Mouse (Mus musculus) intestine, embryonic 16.5 days (tissue): ENCODE data around the gene Gm20695. TPM values are rescaled to one million over a fixed set of nuclear protein-coding genes. Genes with fewer than 3 reads are reported as not detected.

Experiments used
- ATAC-seq: fragments of 200-750 bp; cut with Nextera tagmentation; 2 replicates; pipeline ENCODE4 v1.8.0; 2017; ENCODE audit warnings: moderate TSS enrichment, moderate library complexity
- H3K27ac ChIP-seq: fragments of 300-500 bp; sonication (generic); 2 replicates; pipeline ENCODE4 v1.5.1; 2014; ENCODE audit warnings: mild to moderate bottlenecking, low read length
- H3K27me3 ChIP-seq: fragments of 300-500 bp; sonication (generic); replicated peaks from 2 replicates; pipeline ENCODE4 v1.6.1; 2014; ENCODE audit warnings: low read length, control low read depth, mixed read lengths; ENCODE audit not compliant: control insufficient read depth, insufficient read depth
- H3K36me3 ChIP-seq: fragments of 300-500 bp; sonication (generic); 2 replicates; pipeline ENCODE4 v1.6.1; 2014; ENCODE audit warnings: low read length, control low read depth; ENCODE audit not compliant: control insufficient read depth, insufficient read depth
- H3K4me1 ChIP-seq: fragments of 300-500 bp; sonication (generic); 2 replicates; pipeline ENCODE4 v1.6.1; 2014; ENCODE audit warnings: low read length, control low read depth, mixed read lengths; ENCODE audit not compliant: control insufficient read depth, insufficient read depth
- H3K4me2 ChIP-seq: fragments of 300-500 bp; sonication (generic); 2 replicates; pipeline ENCODE4 v1.6.1; 2014; ENCODE audit warnings: low read depth, low read length, control low read depth
- H3K4me3 ChIP-seq: fragments of 300-500 bp; sonication (generic); 2 replicates; pipeline ENCODE4 v1.5.1; 2014; ENCODE audit warnings: mild to moderate bottlenecking, low read length
- H3K9ac ChIP-seq: fragments of 300-500 bp; sonication (generic); 2 replicates; pipeline ENCODE4 v1.6.1; 2014; ENCODE audit warnings: low read depth, low read length
- H3K9me3 ChIP-seq: fragments of 300-500 bp; sonication (generic); 2 replicates; pipeline ENCODE4 v1.6.1; 2016; ENCODE audit warnings: low read length, control low read depth; ENCODE audit not compliant: control insufficient read depth
- WGBS: fragments of 180-500 bp; shearing (Covaris S2); extraction: QIAGEN DNeasy Blood & Tissue Kit; methylation state at CpG from one replicate; pipeline ENCODE4 v1.1.7; 2014; 5-methylcytosine and 5-hydroxymethylcytosine counted together
- polyA plus RNA-seq: library from polyadenylated mRNA; unstranded; fragments of >200 nt; fragmentation: Nextera tagmentation; extraction: Ambion mirVana; gene quantifications from 2 replicates; pipeline ENCODE4 v1.2.1, GENCODE M21; 2015

Gene Gm20695
- polyA plus RNA-seq, 1 experiment from 2014 or later: 0.95 TPM

GRCm38 (mm10) chr16:3923515-3923914 lies 39.1 kb downstream of the Gm20695 start:
- Histone ChIP-seq H3K9ac (no peak overlapping the region), H3K4me2 (no peak overlapping the region), H3K9me3 (no peaks in the 10 kb centered on the region), H3K27ac (no peak overlapping the region), H3K4me1 (no peaks in the 10 kb centered on the region), H3K4me3 (no peak overlapping the region), H3K27me3 (no peaks in the 10 kb centered on the region), H3K36me3 (peaks cover 10% of the 10 kb centered on the region)
- ATAC-seq: no peak
- WGBS: 86% methylated on average over 3 of the region's 3 CpGs

- WGBS: 87% methylated on average over 4 of the region's 4 CpGs
- no peak for ATAC-seq
- Histone ChIP-seq H3K4me2 (no peak overlapping the region), H3K9me3 (no peaks in the 10 kb centered on the region), H3K36me3 (peaks cover 10% of the 10 kb centered on the region), H3K27me3 (no peaks in the 10 kb centered on the region), H3K4me1 (no peaks in the 10 kb centered on the region), H3K9ac (no peak overlapping the region), H3K4me3 (no peak overlapping the region), H3K27ac (no peak overlapping the region)
These were observed 39.5 kb downstream of the Gm20695 start for GRCm38 (mm10) chr16:3923966-3924365.

GRCm38 (mm10) chr16:3928582-3928981 lies 44.1 kb downstream of the Gm20695 start:
- no peaks in the 10 kb centered on the region for H3K4me1 ChIP-seq
- no peak overlapping the region for H3K9ac ChIP-seq

GRCm38 (mm10) chr16:3929151-3929550 lies 44.7 kb downstream of the Gm20695 start:
- ATAC-seq: no peak
- no peak overlapping the region for H3K4me3 ChIP-seq
- H3K9ac ChIP-seq: no peak overlapping the region
- peaks cover 12% of the 10 kb centered on the region for H3K36me3 ChIP-seq
- 76% methylated on average over 7 of the region's 7 CpGs for WGBS
- H3K4me1 ChIP-seq: no peaks in the 10 kb centered on the region
- H3K4me2 ChIP-seq: no peak overlapping the region
- H3K9me3 ChIP-seq: no peaks in the 10 kb centered on the region
- no peak overlapping the region for H3K27ac ChIP-seq
- H3K27me3 ChIP-seq: no peaks in the 10 kb centered on the region

More at GRCm38 (mm10) chr16:3928582-3928981, 44.1 kb downstream of the Gm20695 start:
- Histone ChIP-seq H3K27me3 (no peaks in the 10 kb centered on the region), H3K9me3 (no peaks in the 10 kb centered on the region), H3K4me3 (no peak overlapping the region), H3K4me2 (no peak overlapping the region), H3K27ac (no peak overlapping the region), H3K36me3 (peaks cover 8% of the 10 kb centered on the region)
- no peak for ATAC-seq
- 43% methylated on average over 1 of the region's 1 CpGs for WGBS

GRCm38 (mm10) chr16:3933536-3933935 lies 49.1 kb downstream of the Gm20695 start:
- Histone ChIP-seq H3K9ac (no peak overlapping the region), H3K27ac (no peak overlapping the region), H3K4me2 (no peak overlapping the region), H3K9me3 (no peaks in the 10 kb centered on the region), H3K4me3 (no peak overlapping the region), H3K4me1 (no peaks in the 10 kb centered on the region), H3K36me3 (peaks cover 11% of the 10 kb centered on the region), H3K27me3 (no peaks in the 10 kb centered on the region)
- ATAC-seq: no peak
- WGBS: 87% methylated on average over 6 of the region's 6 CpGs

- Histone ChIP-seq H3K36me3 (peaks cover 13% of the 10 kb centered on the region), H3K27me3 (no peaks in the 10 kb centered on the region), H3K9me3 (no peaks in the 10 kb centered on the region), H3K4me3 (no peak overlapping the region), H3K4me1 (no peaks in the 10 kb centered on the region), H3K9ac (no peak overlapping the region), H3K27ac (no peak overlapping the region), H3K4me2 (no peak overlapping the region)
- no peak for ATAC-seq
- 92% methylated on average over 1 of the region's 1 CpGs for whole genome bisulfite sequencing
These were observed 49.6 kb downstream of the Gm20695 start for GRCm38 (mm10) chr16:3934091-3934490.

- H3K27me3 ChIP-seq: no peaks in the 10 kb centered on the region
- H3K36me3 ChIP-seq: peaks cover 13% of the 10 kb centered on the region
- WGBS: 88% methylated on average over 4 of the region's 4 CpGs
These were observed 50.3 kb downstream of the Gm20695 start for GRCm38 (mm10) chr16:3934701-3935100.

GRCm38 (mm10) chr16:3951141-3951540 lies 66.7 kb downstream of the Gm20695 start:
- no peaks in the 10 kb centered on the region for H3K4me1 ChIP-seq
- no peak overlapping the region for H3K27ac ChIP-seq
- no peak overlapping the region for H3K9ac ChIP-seq
- WGBS: 90% methylated on average over 1 of the region's 1 CpGs
- ATAC-seq: no peak
- no peak overlapping the region for H3K4me2 ChIP-seq
- H3K9me3 ChIP-seq: no peaks in the 10 kb centered on the region
- no peak overlapping the region for H3K4me3 ChIP-seq
- no peaks in the 10 kb centered on the region for H3K36me3 ChIP-seq
- no peaks in the 10 kb centered on the region for H3K27me3 ChIP-seq

More at GRCm38 (mm10) chr16:3934701-3935100, 50.3 kb downstream of the Gm20695 start:
- H3K4me3 ChIP-seq: no peak overlapping the region
- no peaks in the 10 kb centered on the region for H3K9me3 ChIP-seq
- no peak overlapping the region for H3K27ac ChIP-seq
- no peaks in the 10 kb centered on the region for H3K4me1 ChIP-seq
- H3K9ac ChIP-seq: no peak overlapping the region
- H3K4me2 ChIP-seq: no peak overlapping the region
- no peak for ATAC-seq

- Histone ChIP-seq H3K4me3 (no peak overlapping the region), H3K9ac (no peak overlapping the region), H3K9me3 (no peaks in the 10 kb centered on the region), H3K4me2 (no peak overlapping the region), H3K27me3 (no peaks in the 10 kb centered on the region), H3K36me3 (no peaks in the 10 kb centered on the region), H3K27ac (no peak overlapping the region), H3K4me1 (no peaks in the 10 kb centered on the region)
- WGBS: 85% methylated on average over 6 of the region's 6 CpGs
- ATAC-seq: no peak
These were observed 71.9 kb downstream of the Gm20695 start for GRCm38 (mm10) chr16:3956369-3956768.

- 57% methylated on average over 2 of the region's 2 CpGs for WGBS
- Histone ChIP-seq H3K4me3 (no peak overlapping the region), H3K4me2 (no peak overlapping the region), H3K9me3 (no peaks in the 10 kb centered on the region), H3K9ac (no peak overlapping the region), H3K4me1 (no peaks in the 10 kb centered on the region), H3K36me3 (no peaks in the 10 kb centered on the region), H3K27me3 (no peaks in the 10 kb centered on the region), H3K27ac (no peak overlapping the region)
- ATAC-seq: no peak
These were observed 74.8 kb downstream of the Gm20695 start for GRCm38 (mm10) chr16:3959261-3959660.
